Mouse (Mus musculus) lung, postnatal 4 days (tissue): ENCODE measurements around the gene Rgs6.

Experiments
- DNase-seq, 2 experiments: peaks; one replicate each; pipeline ENCODE4 v3.0.0; 2021

Rgs6 gene

DNA sequence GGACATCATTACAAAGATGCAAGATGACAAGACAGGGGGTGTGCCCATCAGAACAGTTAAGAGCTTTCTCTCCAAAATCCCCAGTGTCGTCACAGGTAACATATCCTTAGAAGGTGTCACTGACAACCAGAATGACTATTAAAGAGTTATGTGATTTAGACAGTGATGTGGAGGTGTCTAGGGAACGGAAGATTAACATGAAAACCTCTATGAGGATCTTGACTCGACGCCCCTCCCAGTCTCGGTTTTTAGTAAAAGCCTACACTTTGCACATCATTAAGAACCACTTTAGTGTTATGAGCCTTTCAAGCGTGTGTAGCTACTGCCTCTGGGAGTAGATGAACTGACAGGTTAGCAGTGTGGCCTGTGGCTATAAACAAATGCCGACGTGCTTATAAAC is 397.2 kb downstream of the Rgs6 start:
- no peak for DNase-seq

DNA sequence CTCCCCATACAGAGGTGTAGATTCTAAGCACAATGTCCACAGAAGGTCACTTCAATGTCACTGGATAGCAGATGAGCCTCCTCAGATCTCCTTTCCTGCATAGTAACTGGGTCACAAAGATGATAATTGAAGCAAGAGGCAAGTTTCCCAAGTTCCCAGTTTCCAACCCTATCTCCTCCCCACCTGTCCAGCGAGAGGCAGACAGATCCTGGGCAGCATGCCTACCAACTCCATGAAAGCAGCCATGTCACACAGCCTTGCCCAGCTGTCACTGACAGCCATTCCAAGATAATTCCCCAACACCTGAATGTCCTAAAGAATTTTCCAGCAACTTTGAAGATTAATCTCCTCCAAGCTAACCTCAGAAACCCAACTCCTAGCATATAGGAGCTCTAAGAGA is 399.6 kb downstream of the Rgs6 start:
- DNase-seq, result no peak

GRCm38 (mm10) chr12:82993905-82994304 is 405.8 kb downstream of the Rgs6 start:
- DNase-seq, result no peak

DNA sequence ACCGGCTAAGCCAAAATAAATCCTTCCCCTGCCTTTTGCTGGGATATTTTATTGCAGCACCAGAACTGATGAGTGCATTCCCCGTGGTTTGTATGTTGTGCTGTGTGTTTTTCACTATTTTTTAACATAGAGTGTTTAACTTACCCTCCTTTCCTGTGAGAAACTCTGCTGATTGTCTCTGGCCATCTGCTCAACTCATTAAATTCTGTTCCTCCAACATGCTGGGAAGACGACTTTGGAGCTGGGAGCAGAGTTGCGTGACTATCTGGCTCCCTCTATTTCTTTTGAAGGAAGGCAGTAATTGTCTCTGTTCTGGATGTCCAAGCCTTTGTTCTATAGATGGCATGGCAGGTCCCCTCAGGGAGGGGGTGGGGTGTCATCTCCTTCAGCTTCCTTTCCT is 408.7 kb downstream of the Rgs6 start:
- DNase-seq, result no peak

DNA sequence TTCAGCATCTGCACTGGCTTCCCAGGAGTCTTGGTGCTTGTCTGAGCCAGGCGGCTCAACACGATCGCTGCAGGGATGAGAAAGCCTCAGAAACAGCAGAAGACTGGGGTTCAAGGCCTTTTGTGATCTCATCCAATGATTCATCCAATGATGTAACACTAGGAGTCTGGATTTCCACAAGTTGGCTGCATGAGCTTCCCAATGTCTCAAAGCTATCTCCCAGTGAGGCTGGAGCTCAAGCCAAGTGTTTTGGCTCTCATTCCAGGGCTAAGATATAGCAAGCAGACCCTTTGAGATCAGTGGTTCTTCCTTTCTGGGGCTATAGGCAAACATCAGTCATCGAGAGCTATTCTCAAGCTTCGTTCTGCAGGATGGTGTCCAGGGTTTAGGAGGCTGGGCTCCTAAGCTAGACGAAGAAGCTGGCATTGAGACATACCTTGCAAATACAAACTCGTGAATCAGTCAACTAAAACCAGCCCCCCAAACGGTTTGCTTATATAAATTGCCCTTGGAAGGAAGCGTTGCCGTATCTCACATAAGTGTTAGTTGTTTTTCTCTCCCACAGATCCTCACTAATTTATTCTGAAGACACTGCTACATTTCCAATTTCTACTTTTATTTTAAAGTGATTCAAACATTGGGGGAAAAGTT is 410.7 kb downstream of the Rgs6 start:
- no peak for DNase-seq

DNA sequence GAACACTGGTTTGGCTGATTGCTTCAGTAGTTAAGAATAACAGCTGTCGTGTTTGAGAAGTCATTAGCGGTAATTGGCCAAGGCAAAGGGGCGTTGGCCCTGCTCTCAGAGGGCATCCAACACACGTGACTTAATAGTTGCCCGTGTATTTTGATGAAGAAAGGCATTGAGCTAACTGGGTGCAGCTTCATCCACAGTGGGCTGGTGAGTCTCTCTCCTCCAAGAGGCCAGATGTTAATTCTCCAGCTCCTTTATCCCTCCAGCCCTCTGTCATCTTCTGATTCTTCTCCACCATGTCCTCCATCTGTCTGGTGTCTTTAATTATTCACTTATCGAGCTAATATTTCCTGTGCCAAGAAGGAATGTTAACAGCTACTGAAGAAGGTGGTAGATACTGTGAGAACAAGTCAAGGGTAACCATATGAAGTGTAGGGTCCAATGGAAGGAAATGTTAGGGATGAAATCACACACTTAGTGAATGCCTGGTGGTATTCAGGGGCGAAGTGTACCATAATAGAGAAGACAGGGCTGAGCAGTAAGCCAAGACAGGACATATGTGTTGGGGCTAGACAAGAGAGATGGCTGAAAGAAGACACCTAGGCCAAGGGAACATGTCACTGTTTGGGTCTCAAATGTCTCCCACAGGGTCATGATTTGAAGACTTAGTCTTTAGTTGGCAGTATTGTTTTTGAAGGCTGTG is 411.4 kb downstream of the Rgs6 start:
- DNase-seq, result no peak

GRCm38 (mm10) chr12:83000033-83000570 is 412.0 kb downstream of the Rgs6 start:
- no peak for DNase-seq

- DNase-seq, result no peak
Measured at GRCm38 (mm10) chr12:83000957-83001356, 412.9 kb downstream of the Rgs6 start.

GRCm38 (mm10) chr12:83004014-83004682 is 416.1 kb downstream of the Rgs6 start:
- DNase-seq, result no peak

DNA sequence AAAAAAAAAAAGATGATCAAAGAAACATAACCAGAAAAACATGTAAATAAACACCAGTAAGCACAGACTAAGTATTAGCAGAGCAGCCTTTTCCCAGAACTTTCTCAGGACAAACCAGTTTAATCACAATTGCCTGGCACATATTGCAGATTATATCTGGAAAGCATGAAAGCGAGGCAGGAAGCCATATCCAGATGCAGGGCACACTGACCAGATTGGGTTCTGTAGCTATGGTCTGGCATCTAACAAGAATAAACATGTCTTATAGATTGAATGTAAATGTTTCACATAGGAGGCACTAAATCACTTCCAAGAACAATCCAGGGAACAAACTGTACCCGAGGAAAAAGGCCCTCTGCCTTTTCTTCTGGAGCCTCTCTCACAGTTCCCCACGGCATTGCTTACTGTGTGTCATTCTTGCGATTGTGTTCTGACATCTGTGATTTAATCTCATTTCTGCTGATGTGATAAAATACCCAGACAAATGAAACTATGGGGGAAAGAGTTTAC is 423.0 kb downstream of the Rgs6 start:
- DNase-seq, result no peak

DNA sequence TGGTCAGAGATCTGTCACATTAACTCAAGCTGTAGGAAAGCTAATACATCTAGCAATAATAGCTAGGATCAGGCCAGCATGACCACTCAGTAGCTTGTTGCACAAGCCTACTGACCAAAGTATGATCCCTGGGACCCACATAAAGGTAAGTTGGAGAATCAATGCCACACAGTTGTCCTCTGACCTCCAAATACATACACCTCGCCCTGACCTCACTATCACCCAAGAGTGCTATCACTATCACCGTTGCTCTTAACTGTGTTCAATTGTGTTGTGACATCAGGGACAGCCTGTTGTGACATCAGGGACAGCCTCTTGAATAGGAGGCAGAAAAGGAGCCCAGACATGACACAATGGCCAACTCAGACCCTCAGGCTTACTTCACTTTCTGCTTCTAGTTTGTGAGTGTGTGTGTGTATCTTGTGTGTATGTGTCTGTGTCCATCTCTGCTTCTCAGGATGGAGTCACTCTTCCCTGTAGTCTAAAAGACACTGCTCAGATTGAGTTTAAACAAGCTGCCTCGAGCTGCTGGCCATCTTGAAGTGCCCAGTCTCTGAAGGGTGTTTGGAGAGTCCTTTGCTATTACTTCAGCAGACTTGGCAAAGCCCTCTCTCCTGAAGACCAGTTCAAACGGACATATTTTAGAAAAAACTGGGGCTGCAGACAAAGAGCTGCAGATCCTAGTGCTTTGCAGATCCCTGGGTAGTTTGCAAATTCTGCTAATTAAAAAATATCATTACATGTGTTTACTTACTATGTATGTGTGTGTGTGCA is 426.0 kb downstream of the Rgs6 start:
- DNase-seq, result no peak

- no peak for DNase-seq
Measured at GRCm38 (mm10) chr12:83014848-83015247, 426.8 kb downstream of the Rgs6 start.

- no peak for DNase-seq
Measured at GRCm38 (mm10) chr12:83015366-83015765, 427.3 kb downstream of the Rgs6 start.

DNA sequence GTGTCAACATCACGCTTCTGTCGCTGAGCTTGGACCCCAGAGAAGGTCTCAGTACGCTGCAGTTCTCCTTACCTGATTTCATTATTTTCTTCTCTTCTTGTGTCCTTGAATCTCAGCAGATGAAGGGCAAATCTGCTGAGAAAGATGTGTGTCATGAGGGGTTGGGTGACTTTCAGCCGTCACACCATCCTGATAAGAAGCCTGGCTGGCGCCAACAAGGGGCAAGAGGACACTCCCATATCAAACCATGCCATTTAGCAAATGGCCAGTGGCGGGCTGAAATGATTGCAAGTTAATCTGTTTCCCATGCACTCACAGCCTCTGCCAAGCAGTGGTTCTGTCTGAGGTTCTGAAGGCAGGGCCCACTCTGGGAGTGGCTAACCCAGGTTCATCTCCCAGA is 428.4 kb downstream of the Rgs6 start:
- no peak for DNase-seq

GRCm38 (mm10) chr12:83018005-83018404 is 429.9 kb downstream of the Rgs6 start:
- DNase-seq, result peak in 1 of 2 experiments; percentile 84

DNA sequence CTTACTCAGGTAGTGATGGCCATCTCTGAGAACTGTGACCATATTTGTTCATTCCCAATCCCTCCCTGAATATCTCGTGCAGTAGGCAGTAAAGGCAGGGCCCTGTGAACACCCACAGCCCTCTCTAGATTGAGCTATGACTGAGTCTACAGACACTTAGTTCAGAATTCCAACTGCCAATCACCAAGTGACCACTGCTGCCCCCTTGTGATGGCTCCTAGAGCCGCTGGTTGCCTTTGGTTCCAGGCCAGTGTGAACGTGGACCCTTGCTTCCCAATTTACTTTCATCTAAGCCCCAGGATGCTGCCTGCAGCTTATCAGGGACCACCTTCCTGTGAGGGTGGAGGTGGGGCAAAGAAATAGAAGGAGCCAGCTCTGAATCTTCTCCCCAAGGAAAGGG is 438.9 kb downstream of the Rgs6 start:
- no peak for DNase-seq

GRCm38 (mm10) chr12:83033171-83033835 is 445.2 kb downstream of the Rgs6 start:
- DNase-seq, result no peak

DNA sequence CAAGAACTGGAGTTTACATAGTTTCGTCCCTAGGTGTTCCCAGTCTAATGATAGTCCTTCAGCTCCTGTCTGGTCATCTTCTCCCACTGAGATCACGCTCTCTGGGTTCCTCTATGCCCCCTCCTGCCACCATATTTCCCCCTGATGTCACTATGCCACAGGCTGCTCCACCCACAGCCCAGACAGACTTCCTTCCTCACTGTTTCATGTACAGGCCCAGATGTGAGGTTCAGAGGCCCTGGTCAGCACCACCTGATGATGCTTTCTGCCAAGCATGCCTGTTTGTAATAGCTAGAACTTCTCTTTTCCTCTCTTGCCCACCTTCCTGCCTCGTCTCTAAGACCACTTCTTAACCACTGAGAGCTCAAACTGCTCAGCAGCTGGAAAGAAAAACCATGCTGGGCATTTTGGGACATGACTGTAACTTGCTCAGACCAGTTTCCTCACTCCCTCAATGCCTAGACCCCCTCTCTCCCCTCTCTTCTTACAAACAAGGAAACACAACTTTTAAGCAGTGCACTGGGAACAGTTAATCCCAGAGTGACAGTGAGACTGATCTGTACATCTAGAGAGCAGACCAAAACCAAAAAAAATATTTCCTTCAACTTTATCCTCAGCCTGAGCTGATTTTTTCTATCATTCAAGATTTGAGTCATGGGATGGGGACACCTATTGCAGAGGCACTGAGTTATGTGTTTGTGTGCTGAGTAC is 446.9 kb downstream of the Rgs6 start:
- no peak for DNase-seq

DNA sequence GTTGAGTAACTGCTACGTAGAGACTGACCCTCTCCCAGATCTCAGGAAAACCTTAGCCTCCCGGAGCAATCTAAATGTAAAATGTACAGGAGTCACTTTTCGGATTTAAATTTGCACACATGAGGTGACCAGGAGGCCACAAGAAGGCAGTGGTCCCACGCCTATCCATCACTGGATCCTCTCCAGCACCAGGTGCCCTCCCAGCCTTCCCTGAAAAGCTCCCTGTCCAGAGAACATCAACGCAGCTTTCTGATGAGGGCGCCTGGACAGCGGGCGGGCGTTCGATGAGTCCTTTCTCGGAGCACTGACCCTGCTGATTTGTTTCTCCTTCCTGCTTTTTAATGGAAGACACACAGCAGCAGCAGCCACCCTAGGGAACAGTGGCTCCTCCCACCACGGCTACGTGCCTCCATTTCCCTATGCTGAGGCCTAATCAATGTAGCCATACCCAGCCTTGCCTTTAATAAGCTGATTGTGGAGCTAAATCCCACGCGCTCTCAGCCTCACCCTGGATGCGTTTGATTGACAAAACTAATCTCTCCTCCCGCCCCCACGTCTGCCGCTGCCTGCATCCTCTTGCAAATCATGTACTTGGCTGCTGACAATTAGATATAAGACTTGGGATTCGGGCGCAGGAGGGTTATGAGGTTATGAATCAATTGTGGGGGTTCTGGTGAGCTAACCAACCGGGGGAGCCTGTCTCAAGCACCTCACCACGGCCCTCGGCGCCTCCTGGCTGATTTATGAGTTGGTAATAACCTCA is 449.9 kb downstream of the Rgs6 start:
- no peak for DNase-seq

GRCm38 (mm10) chr12:83038779-83039178 is 450.7 kb downstream of the Rgs6 start:
- DNase-seq, result no peak

- no peak for DNase-seq
Measured at GRCm38 (mm10) chr12:83039859-83040258, 451.8 kb downstream of the Rgs6 start.
